Mouse (Mus musculus) mesoderm, embryonic 11.5 days (tissue): ENCODE measurements around the gene Gm9970.
A peak's percentile ranks its signal among the peaks of the same experiment; 100 is the strongest.
"Not testable (repeated sequence)": the region's sequence is repeated elsewhere in the genome, so short reads cannot be mapped to it uniquely, and the experiment has no call there.

Source experiments
- DNase-seq: peaks from one replicate; pipeline ENCODE4 v3.0.0-alpha.2; 2012; ENCODE audit warnings: low read depth, low spot score

Gene Gm9970

GRCm38 (mm10) chr5:31222696-31223095, 18.3 kb downstream of the Gm9970 start:
- DNase-seq, result no peak

GRCm38 (mm10) chr5:31221304-31221945, 19.6 kb downstream of the Gm9970 start:
- DNase-seq, result peak; percentile 67

- DNase-seq, result peak; percentile 97
Measured at GRCm38 (mm10) chr5:31220448-31221303, 20.4 kb downstream of the Gm9970 start, which contains the start of gene Ppm1g. Gene Ppm1g (minus strand): TSS chr5:31220687.

GRCm38 (mm10) chr5:31219911-31220447, 21.1 kb downstream of the Gm9970 start:
- DNase-seq, result peak; percentile 67

GRCm38 (mm10) chr5:31219474-31219873, 21.6 kb downstream of the Gm9970 start:
- no peak for DNase-seq

- DNase-seq, result peak; percentile 45
Measured at GRCm38 (mm10) chr5:31219070-31219469, 22.0 kb downstream of the Gm9970 start.

GRCm38 (mm10) chr5:31218294-31218693, 22.7 kb downstream of the Gm9970 start:
- no peak for DNase-seq

- not testable (repeated sequence) for DNase-seq
Measured at GRCm38 (mm10) chr5:31216554-31216953, 24.5 kb downstream of the Gm9970 start.

GRCm38 (mm10) chr5:31204421-31204820, 36.6 kb downstream of the Gm9970 start:
- no peak for DNase-seq

- DNase-seq, result no peak
Measured at GRCm38 (mm10) chr5:31203866-31204265, 37.2 kb downstream of the Gm9970 start.

GRCm38 (mm10) chr5:31202933-31203332, 38.1 kb downstream of the Gm9970 start:
- no peak for DNase-seq

- DNase-seq, result peak; percentile 99
Measured at GRCm38 (mm10) chr5:31201742-31202590, 39.1 kb downstream of the Gm9970 start, which contains the start of gene Zfp513. Gene Zfp513 (minus strand): TSS chr5:31202303.

GRCm38 (mm10) chr5:31201042-31201741, 39.8 kb downstream of the Gm9970 start:
- DNase-seq, result peak; percentile 14

GRCm38 (mm10) chr5:31200327-31200768, 40.7 kb downstream of the Gm9970 start:
- no peak for DNase-seq

- no peak for DNase-seq
Measured at GRCm38 (mm10) chr5:31199893-31200292, 41.1 kb downstream of the Gm9970 start.

GRCm38 (mm10) chr5:31199321-31199892, 41.6 kb downstream of the Gm9970 start:
- no peak for DNase-seq

- no peak for DNase-seq
Measured at GRCm38 (mm10) chr5:31198616-31199320, 42.3 kb downstream of the Gm9970 start.

- no peak for DNase-seq
Measured at GRCm38 (mm10) chr5:31198170-31198569, 42.9 kb downstream of the Gm9970 start.

- no peak for DNase-seq
Measured at GRCm38 (mm10) chr5:31197072-31197471, 44.0 kb downstream of the Gm9970 start.

- no peak for DNase-seq
Measured at GRCm38 (mm10) chr5:31196207-31196606, 44.8 kb downstream of the Gm9970 start.
